Mouse (Mus musculus) kidney, adult 11 months (tissue): ENCODE measurements around the gene 1600014C23Rik.

Source experiments
- DNase-seq: peaks from one replicate; pipeline ENCODE4 v3.0.0; 2022

Gene 1600014C23Rik

DNA sequence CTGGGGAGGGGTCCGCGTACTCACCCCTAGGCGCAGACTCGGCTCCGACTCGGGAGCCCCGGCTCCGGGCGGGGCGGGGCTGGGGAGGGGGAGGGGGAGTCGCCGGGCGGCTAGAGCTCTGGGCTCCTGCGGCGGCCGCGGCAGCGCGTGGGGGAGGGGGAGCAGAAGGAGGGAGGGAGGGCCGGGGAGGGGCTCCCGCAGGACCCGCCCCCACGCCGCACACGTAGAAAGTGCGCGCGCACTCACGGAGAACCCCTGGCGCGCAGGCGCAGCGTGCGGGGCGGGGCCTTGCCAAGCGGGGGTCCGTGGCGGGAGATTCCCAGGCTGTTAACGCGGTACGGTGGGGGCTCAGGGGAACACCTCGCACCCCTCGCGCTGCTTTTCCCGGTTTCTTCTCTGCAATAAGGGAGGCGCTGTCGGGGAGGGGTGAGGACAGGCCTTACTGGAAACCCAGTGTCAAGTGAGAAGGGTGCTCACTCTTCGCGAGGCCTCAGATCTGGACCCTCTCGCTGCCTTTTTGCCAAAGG is 47.5 kb downstream of the 1600014C23Rik start, which contains the start of gene Mrpl14:
Gene Mrpl14 (plus strand): TSS at position 230 of the 527 bp plus-strand sequence.
- peak; percentile 83 for DNase-seq

GRCm38 (mm10) chr17:45685171-45686092 is 48.2 kb downstream of the 1600014C23Rik start:
- DNase-seq, result no peak

DNA sequence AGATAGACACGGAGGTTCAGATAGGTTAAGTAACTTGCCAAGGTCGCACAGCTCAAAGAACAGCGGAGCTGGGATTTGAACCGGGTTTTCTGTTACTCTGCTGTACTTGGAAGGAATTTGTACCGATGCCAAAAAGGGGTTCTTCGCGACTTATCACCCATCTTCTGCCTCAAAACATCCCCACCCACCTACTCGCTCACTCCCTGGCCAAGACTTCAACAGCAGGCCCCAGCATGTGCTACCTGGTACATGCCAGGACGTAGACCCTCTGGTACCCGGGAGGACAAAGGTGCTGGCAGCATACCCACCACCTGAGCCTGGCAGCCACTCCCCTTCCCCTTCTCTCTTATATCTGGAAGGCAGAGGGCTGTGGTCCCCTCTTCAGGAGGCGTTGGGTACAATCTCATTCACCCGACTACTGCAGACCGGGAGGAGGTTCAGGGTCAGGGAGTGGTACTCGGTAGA is 48.9 kb downstream of the 1600014C23Rik start:
- DNase-seq, result no peak
